Mouse (Mus musculus) neural tube, embryonic 11.5 days (tissue): ENCODE data around the gene Fgfr4. TPM values are rescaled to one million over a fixed set of nuclear protein-coding genes. Genes with fewer than 3 reads are reported as not detected.

Source experiments
- ATAC-seq: fragments of 200-750 bp; cut with Nextera tagmentation; 2 replicates; pipeline ENCODE4 v1.8.0; 2017; ENCODE audit warnings: moderate number of reproducible peaks, mild to moderate bottlenecking, moderate TSS enrichment, moderate library complexity; ENCODE audit not compliant: insufficient read depth, low FRiP score, low TSS enrichment
- DNase-seq: peaks from one replicate; pipeline ENCODE4 v3.0.0-alpha.2; 2015; ENCODE audit warnings: low spot score
- H3K27ac ChIP-seq: fragments of 300-500 bp; sonication (generic); 2 replicates; pipeline ENCODE4 v1.5.1; 2014; ENCODE audit warnings: low read depth, mild to moderate bottlenecking, low read length
- H3K27me3 ChIP-seq: fragments of 300-500 bp; sonication (generic); 2 replicates; pipeline ENCODE4 v1.6.1; 2014; ENCODE audit warnings: mild to moderate bottlenecking, low read length, mixed read lengths; ENCODE audit not compliant: control insufficient read depth, insufficient read depth
- H3K36me3 ChIP-seq: fragments of 300-500 bp; sonication (generic); 2 replicates; pipeline ENCODE4 v1.6.1; 2014; ENCODE audit warnings: mild to moderate bottlenecking, low read length, moderate library complexity, mixed read lengths; ENCODE audit not compliant: control insufficient read depth, insufficient read depth
- H3K4me1 ChIP-seq: fragments of 300-500 bp; sonication (generic); 2 replicates; pipeline ENCODE4 v1.6.1; 2014; ENCODE audit warnings: low read length, mixed read lengths; ENCODE audit not compliant: control insufficient read depth, insufficient read depth
- H3K4me2 ChIP-seq: fragments of 300-500 bp; sonication (generic); 2 replicates; pipeline ENCODE4 v1.6.1; 2014; ENCODE audit warnings: low read depth, mild to moderate bottlenecking, moderate library complexity
- H3K4me3 ChIP-seq: fragments of 300-500 bp; sonication (generic); 2 replicates; pipeline ENCODE4 v1.5.1; 2014; ENCODE audit warnings: low read depth, low read length
- H3K9ac ChIP-seq: fragments of 300-500 bp; sonication (generic); 2 replicates; pipeline ENCODE4 v1.6.1; 2014; ENCODE audit warnings: mild to moderate bottlenecking, low read length
- H3K9me3 ChIP-seq: fragments of 300-500 bp; sonication (generic); 2 replicates; pipeline ENCODE4 v1.6.1; 2016; ENCODE audit warnings: low read length; ENCODE audit not compliant: control insufficient read depth
- WGBS: fragments of 180-500 bp; shearing (Covaris S2); extraction: QIAGEN DNeasy Blood & Tissue Kit; methylation state at CpG from one replicate; pipeline ENCODE4 v1.1.7; 2014; 5-methylcytosine and 5-hydroxymethylcytosine counted together
- polyA plus RNA-seq: library from polyadenylated mRNA; unstranded; fragments of >200 nt; fragmentation: Nextera tagmentation; extraction: Ambion mirVana; gene quantifications from 2 replicates; pipeline ENCODE4 v1.2.1, GENCODE M21; 2014

The Fgfr4 gene
- polyA plus RNA-seq, 1 experiment from 2014 or later = 3.0 TPM

DNA sequence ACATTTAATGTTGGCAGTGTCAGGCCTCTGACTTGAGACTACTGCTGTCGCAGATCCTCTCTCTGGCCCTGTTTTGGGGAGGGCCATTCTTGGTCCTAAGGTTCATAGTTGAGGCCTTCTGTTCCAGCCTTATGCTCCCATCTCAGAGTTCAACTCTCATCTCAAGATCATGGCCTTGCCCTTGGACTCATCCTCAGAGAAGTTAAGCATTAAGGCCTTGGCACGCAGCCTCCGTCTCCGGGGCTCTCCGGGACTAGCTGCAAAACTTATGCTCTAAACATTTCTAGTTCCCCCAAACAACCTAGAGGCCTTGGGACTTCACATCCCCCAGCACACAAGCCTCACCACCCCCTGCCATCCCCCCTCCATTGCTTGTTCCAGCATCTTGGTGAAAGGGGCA lies 15.8 kb downstream of the Fgfr4 start:
- Histone ChIP-seq H3K36me3 (no peaks in the 10 kb centered on the region), H3K27ac (no peak overlapping the region), H3K9ac (no peak overlapping the region), H3K27me3 (0 out of 2 replicates have a peak, but pooled peaks cover 2% of the 10 kb centered on the region), H3K4me2 (no peak overlapping the region), H3K4me3 (no peak overlapping the region), H3K4me1 (peaks cover 11% of the 10 kb centered on the region), H3K9me3 (no peaks in the 10 kb centered on the region)
- ATAC-seq = no peak
- DNase-seq = no peak
- WGBS = 93% methylated on average over 5 of the region's 5 CpGs

DNA sequence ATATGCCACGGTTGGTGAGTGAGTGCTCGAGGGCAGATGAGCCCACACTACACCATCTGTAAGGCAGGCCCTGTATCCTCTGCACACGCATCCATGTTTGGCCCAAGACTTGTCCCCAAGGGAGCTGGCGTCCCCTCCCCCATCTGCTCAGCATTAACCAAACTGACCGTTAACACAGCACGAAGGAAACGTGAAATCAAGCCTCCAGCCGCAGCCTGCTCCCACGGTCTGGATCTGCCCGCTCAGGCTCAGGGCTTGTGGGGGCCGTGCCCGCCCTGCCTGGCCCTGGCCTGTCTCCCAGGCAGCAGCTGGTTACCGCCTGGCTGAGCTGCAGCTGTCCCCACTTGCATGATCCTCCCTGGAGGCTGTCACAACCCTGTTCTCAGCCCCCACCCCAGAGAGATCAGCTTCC lies 16.5 kb downstream of the Fgfr4 start:
- Histone ChIP-seq H3K27me3 (0 out of 2 replicates have a peak, but pooled peaks cover 2% of the 10 kb centered on the region), H3K4me2 (no peak overlapping the region), H3K9me3 (no peaks in the 10 kb centered on the region), H3K4me3 (no peak overlapping the region), H3K36me3 (no peaks in the 10 kb centered on the region), H3K9ac (no peak overlapping the region), H3K4me1 (peaks cover 11% of the 10 kb centered on the region), H3K27ac (0 out of 2 replicates have a peak overlapping the region, but pooled peaks have one; percentile 1)
- peak; percentile 66 for ATAC-seq
- DNase-seq = peak; percentile 63
- 60% methylated on average over 13 of the region's 13 CpGs for WGBS

DNA sequence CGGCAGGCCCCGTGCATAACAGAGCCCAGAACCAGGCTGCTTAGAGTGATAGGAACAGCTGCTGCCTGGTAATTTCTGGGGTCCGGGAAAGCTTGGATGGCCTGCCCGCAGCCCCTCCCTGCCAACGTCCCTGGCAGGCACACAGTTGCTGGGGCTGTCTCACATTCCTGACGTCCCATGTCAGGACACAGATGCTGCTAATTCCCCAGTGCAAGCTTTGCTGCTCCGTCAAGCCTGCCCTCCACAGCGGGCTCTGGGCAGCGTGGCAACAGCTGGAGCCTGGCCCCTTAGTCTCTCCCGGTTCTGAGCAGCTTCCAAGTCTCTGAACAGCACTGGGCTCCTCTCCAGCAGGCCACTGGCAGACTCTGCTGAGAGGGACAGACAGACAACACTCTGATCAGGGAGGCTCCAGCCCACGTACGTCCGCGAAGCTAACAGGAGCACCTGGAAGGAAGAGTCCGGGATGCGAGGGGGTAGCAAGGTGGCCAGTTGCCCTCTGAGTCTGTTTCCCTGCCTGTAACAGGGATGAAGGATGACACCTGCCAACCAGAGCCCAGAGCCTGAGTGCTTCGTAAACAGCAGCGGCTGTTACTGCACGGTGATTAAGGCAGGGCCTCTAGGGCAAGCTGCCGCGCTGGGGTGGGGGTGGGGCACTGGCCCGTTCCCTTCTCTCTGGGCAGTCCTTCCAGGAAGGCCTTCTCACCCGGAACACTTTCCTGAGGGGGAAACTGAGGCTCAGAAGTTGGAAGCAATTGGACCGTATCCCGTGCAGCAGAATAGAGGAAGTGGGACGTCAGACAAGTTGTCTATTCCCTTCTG lies 19.3 kb downstream of the Fgfr4 start:
- ATAC-seq (peak; percentile 70; the same call in 1 of the 2 replicates), DNase-seq (peak; percentile 70)
- peak overlapping the region; percentile 65 for H3K27ac ChIP-seq
- no peak overlapping the region for H3K4me3 ChIP-seq
- H3K4me1 ChIP-seq = peaks cover 11% of the 10 kb centered on the region
- WGBS = 19% methylated on average over 26 of the region's 26 CpGs
- peak overlapping the region; percentile 29 for H3K4me2 ChIP-seq
- H3K9me3 ChIP-seq = no peaks in the 10 kb centered on the region
- peak overlapping the region; percentile 38; the same call in 1 of the 2 replicates for H3K9ac ChIP-seq
- 0 out of 2 replicates have a peak, but pooled peaks cover 2% of the 10 kb centered on the region for H3K27me3 ChIP-seq
- no peaks in the 10 kb centered on the region for H3K36me3 ChIP-seq

DNA sequence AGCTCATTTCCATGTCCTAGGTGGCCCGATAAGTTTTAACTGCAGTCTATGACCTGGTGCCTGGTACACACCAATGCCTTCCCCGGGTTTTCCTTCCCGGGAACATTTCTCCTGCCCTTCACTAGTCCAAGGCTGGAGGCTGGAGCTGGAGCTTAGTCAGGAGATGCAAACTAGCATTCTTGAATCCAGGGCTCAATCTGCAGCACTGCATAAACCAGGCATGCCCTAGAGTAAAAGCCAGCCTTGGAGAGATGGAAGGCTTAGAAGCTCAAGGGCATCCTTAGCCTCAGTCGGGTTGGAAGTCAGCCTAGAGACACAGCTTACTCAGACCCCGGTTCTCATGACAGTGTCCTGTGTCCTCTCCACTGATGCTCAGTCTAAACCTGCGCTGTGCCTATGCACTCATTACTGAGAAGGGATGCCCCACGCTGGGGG lies 19.9 kb downstream of the Fgfr4 start:
- WGBS = 55% methylated on average over 7 of the region's 7 CpGs
- peak overlapping the region; percentile 38; the same call in 1 of the 2 replicates for H3K9ac ChIP-seq
- no peak for ATAC-seq
- no peak overlapping the region for H3K4me3 ChIP-seq
- no peaks in the 10 kb centered on the region for H3K36me3 ChIP-seq
- H3K9me3 ChIP-seq = no peaks in the 10 kb centered on the region
- DNase-seq = no peak
- 0 out of 2 replicates have a peak overlapping the region, but pooled peaks have one; percentile 65 for H3K27ac ChIP-seq
- 0 out of 2 replicates have a peak, but pooled peaks cover 2% of the 10 kb centered on the region for H3K27me3 ChIP-seq
- no peak overlapping the region for H3K4me2 ChIP-seq
- peaks cover 11% of the 10 kb centered on the region for H3K4me1 ChIP-seq

DNA sequence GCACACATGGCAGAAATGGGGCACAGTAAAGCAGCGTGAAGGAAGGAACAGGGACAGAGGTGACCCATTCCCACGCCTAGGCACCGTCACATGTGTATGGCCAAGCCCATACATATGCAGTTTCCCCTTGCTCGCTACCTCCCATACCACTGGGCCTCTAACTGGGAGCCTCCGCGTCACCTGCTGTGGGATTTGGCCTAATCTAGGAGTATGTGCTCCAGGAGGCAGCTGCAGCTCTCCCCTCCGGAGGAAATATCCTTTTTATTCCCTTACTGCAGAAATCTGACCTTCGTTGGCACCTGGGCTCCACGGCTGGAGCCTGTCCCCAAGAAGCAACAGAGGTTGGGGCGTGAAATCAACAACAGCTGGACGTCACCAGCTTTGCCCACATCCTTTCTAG lies 21.9 kb downstream of the Fgfr4 start:
- no peak overlapping the region for H3K4me3 ChIP-seq
- H3K9ac ChIP-seq = no peak overlapping the region
- no peak for DNase-seq
- no peaks in the 10 kb centered on the region for H3K36me3 ChIP-seq
- WGBS = 73% methylated on average over 11 of the region's 11 CpGs
- peaks cover 11% of the 10 kb centered on the region for H3K4me1 ChIP-seq
- H3K9me3 ChIP-seq = no peaks in the 10 kb centered on the region
- H3K27me3 ChIP-seq = 0 out of 2 replicates have a peak, but pooled peaks cover 2% of the 10 kb centered on the region
- ATAC-seq = no peak
- H3K4me2 ChIP-seq = no peak overlapping the region
- no peak overlapping the region for H3K27ac ChIP-seq

DNA sequence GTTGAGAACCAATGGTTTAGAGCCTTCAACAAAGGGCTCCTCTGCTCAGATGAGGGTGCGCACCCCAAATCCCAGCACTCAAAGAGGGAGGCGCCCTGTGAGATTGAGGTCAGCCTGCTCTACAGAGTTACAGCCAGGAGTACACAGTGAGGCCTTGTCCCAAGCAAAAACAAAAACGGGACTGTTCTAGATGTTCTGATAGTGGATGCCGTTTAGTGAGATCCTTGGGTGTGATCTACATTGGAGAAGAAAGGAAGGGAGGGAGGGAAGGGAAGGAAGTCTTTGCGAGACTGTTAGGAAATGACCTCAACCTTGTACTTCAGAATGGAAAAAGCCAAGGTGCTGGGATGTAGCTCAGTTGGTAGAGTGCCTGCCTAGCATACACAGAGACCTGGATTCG lies 23.8 kb downstream of the Fgfr4 start:
- Histone ChIP-seq H3K27ac (no peak overlapping the region), H3K9ac (no peak overlapping the region), H3K4me3 (no peak overlapping the region), H3K4me1 (peaks cover 11% of the 10 kb centered on the region), H3K36me3 (no peaks in the 10 kb centered on the region), H3K27me3 (0 out of 2 replicates have a peak, but pooled peaks cover 2% of the 10 kb centered on the region), H3K4me2 (no peak overlapping the region), H3K9me3 (no peaks in the 10 kb centered on the region)
- DNase-seq (no peak), ATAC-seq (no peak)
- WGBS = 85% methylated on average over 6 of the region's 6 CpGs

DNA sequence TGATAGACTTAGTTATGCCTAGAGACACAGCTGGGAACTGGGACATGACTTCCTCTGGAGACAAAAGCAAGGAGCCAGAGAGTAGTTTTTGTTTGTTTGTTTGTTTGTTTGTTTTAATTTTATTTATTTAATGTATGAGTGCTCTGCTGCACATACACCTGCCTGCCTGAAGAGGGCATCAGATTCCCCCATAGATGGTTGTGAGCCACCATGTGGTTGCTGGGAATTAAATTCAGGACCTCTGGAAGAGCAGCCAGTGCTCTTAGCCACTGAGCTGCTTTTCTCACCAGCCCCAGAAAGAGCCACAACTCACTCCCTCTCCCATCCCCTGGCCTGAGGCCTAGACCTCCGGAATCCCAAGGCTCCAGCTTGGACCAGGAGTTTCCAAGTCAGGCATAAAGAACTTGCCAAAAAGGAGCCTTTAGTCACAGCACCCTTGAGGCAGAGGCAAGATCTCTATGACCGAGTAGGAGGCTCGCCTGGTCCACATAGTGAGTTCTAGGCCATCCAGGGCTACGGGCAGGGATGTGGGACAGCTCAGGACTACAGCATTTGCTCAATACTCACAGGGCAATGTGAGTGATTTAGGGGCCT lies 25.6 kb downstream of the Fgfr4 start:
- Histone ChIP-seq H3K27me3 (no peaks in the 10 kb centered on the region), H3K9ac (no peak overlapping the region), H3K4me1 (no peaks in the 10 kb centered on the region), H3K36me3 (no peaks in the 10 kb centered on the region), H3K4me3 (no peak overlapping the region), H3K4me2 (no peak overlapping the region), H3K27ac (no peak overlapping the region), H3K9me3 (no peaks in the 10 kb centered on the region)
- DNase-seq (no peak), ATAC-seq (no peak)
- WGBS = 62% methylated on average over 4 of the region's 4 CpGs

DNA sequence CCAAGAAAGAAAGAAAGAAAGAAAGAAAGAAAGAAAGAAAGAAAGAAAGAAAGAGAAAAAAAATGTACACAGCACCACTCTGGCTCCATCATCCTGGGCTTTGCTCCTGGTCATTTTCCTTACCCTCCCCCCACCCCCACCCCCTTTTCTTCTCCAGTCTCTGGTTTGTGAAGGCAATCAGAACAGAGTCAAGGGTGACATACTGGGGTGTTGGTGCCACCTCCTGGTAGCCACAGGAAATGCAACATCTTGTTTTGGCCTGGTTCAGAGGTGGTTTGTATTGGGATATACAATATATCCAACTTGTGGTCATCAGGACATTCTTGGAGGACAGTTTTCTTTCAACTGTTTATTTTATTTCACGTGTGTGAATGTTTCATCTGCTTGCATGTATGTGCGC lies 26.1 kb downstream of the Fgfr4 start:
- WGBS = 38% methylated on average over 2 of the region's 2 CpGs
- no peak for ATAC-seq

More for the DNA sequence above, 26.1 kb downstream of the Fgfr4 start:
- no peak overlapping the region for H3K27ac ChIP-seq
- H3K9me3 ChIP-seq = no peaks in the 10 kb centered on the region
- H3K4me2 ChIP-seq = no peak overlapping the region
- no peak overlapping the region for H3K9ac ChIP-seq
- H3K27me3 ChIP-seq = no peaks in the 10 kb centered on the region
- DNase-seq = peak; percentile 82
- no peaks in the 10 kb centered on the region for H3K36me3 ChIP-seq
- H3K4me3 ChIP-seq = no peak overlapping the region
- no peaks in the 10 kb centered on the region for H3K4me1 ChIP-seq
